Mouse (Mus musculus) C2C12 (cell line): ENCODE results near the gene Agrn. TPM values are rescaled to one million over a fixed set of nuclear protein-coding genes. Genes with fewer than 3 reads are reported as not detected.

Experiments used
- H3K27me3 ChIP-seq: one replicate; pipeline ENCODE4 v1.6.1; 2011; ENCODE audit not compliant: control insufficient read depth, insufficient read depth, insufficient read length
- H3K36me3 ChIP-seq: one replicate; pipeline ENCODE4 v1.6.1; 2011; ENCODE audit not compliant: control insufficient read depth, insufficient read depth
- H3K4me3 ChIP-seq: one replicate; pipeline ENCODE4 v1.5.1; 2011; ENCODE audit warnings: mild to moderate bottlenecking, control low read depth; ENCODE audit not compliant: poor library complexity, insufficient read depth, severe bottlenecking
- H3K79me2 ChIP-seq: one replicate; pipeline ENCODE4 v1.6.1; 2011; ENCODE audit not compliant: control insufficient read depth, insufficient read depth
- H3K79me3 ChIP-seq: one replicate; pipeline ENCODE4 v1.6.1; 2011; ENCODE audit warnings: low read depth, control low read depth
- H3ac ChIP-seq: one replicate; pipeline ENCODE3; 2011; ENCODE audit warnings: low read depth; ENCODE audit not compliant: control insufficient read depth, insufficient read length
- CEBPB ChIP-seq: IDR thresholded peaks from one replicate; pipeline ENCODE4 v1.6.1; 2011; ENCODE audit warnings: low read depth, mild to moderate bottlenecking, control low read depth, moderate library complexity
- CTCF ChIP-seq: IDR thresholded peaks from one replicate; pipeline ENCODE4 v1.5.1; 2011; ENCODE audit not compliant: control insufficient read depth, insufficient read depth, insufficient read length
- FOSL1 ChIP-seq: IDR thresholded peaks from one replicate; pipeline ENCODE4 v1.8.0; 2011; ENCODE audit warnings: mild to moderate bottlenecking, low read length; ENCODE audit not compliant: poor library complexity, insufficient read depth, severe bottlenecking
- MAX ChIP-seq: IDR thresholded peaks from one replicate; pipeline ENCODE4 v1.6.1; 2011; ENCODE audit warnings: mild to moderate bottlenecking, control low read depth
- MYOD1 ChIP-seq: IDR thresholded peaks from one replicate; pipeline ENCODE4 v1.6.1; 2011; ENCODE audit warnings: low read depth; ENCODE audit not compliant: control insufficient read depth, insufficient read length
- MYOG ChIP-seq: IDR thresholded peaks from one replicate; pipeline ENCODE4 v1.6.1; 2011; ENCODE audit not compliant: control insufficient read depth, insufficient read length; ENCODE audit errors: extremely low read depth
- USF1 ChIP-seq: IDR thresholded peaks from one replicate; pipeline ENCODE4 v1.6.1; 2011; ENCODE audit warnings: low read depth, mild to moderate bottlenecking, control low read depth, moderate library complexity
- polyA plus RNA-seq: library from polyadenylated mRNA; unstranded; fragments of >200 nt; fragmentation: generic; extraction: Trizol; gene quantifications from one replicate; pipeline ENCODE4 v1.2.1, GENCODE M21; 2012; ENCODE audit warnings: missing spikeins

Gene Agrn
- polyA plus RNA-seq, 1 experiment: 16.7 TPM

GRCm38 (mm10) chr4:156195927-156196870 lies 1.1 kb downstream of the Agrn start:
- Histone ChIP-seq H3K36me3 (no peaks in the 10 kb centered on the region), H3K4me3 (peak overlapping the region; percentile 40)
- TF ChIP-seq CTCF (no peak), FOSL1 (no peak), CEBPB (no peak)

GRCm38 (mm10) chr4:156194346-156194745 lies 2.9 kb downstream of the Agrn start:
- Histone ChIP-seq H3K27me3 (no peaks in the 10 kb centered on the region), H3K79me3 (no peaks in the 10 kb centered on the region), H3K79me2 (no peaks in the 10 kb centered on the region), H3K4me3 (no peak overlapping the region), H3ac (no peak overlapping the region), H3K36me3 (no peaks in the 10 kb centered on the region)
- TF ChIP-seq CTCF: no peak
- no peak for TF ChIP-seq USF1
- TF ChIP-seq MYOG: no peak

More at GRCm38 (mm10) chr4:156195927-156196870, 1.1 kb downstream of the Agrn start:
- H3K79me3 ChIP-seq: no peaks in the 10 kb centered on the region
- no peaks in the 10 kb centered on the region for H3K79me2 ChIP-seq
- peak overlapping the region; percentile 84 for H3ac ChIP-seq
- no peaks in the 10 kb centered on the region for H3K27me3 ChIP-seq

GRCm38 (mm10) chr4:156193906-156194305 lies 3.4 kb downstream of the Agrn start:
- no peaks in the 10 kb centered on the region for H3K36me3 ChIP-seq
- H3ac ChIP-seq: no peak overlapping the region
- no peak overlapping the region for H3K4me3 ChIP-seq
- H3K79me2 ChIP-seq: no peaks in the 10 kb centered on the region
- TF ChIP-seq CTCF (no peak), MYOG (no peak), USF1 (no peak), CEBPB (no peak), MAX (no peak), MYOD1 (no peak), FOSL1 (no peak)
- no peaks in the 10 kb centered on the region for H3K79me3 ChIP-seq
- no peaks in the 10 kb centered on the region for H3K27me3 ChIP-seq

DNA sequence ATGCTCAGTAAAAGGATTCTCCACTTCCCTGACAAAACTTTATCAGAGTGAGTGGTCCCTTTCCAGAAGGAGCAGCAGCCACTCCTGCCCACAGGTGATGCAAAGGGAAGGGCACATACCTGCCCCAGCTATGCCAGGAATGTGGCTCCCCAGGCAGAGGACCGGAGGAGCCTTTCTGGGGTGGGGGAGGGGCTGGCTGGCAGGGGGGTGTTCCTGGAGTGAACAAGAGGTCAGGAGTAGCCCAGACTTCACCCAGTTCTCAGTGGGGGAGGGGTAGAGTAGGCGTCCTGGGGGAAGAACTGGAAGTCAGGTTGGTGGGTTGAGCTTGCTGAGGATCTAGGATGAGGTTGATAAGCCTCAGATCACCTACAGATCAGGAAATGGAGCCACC lies 4.1 kb downstream of the Agrn start:
- Histone ChIP-seq H3K27me3 (no peaks in the 10 kb centered on the region), H3K36me3 (no peaks in the 10 kb centered on the region), H3K4me3 (no peak overlapping the region), H3K79me3 (no peaks in the 10 kb centered on the region), H3ac (no peak overlapping the region), H3K79me2 (no peaks in the 10 kb centered on the region)
- TF ChIP-seq CEBPB: no peak
- TF ChIP-seq USF1: no peak
- no peak for TF ChIP-seq MYOG
- TF ChIP-seq CTCF: no peak
- TF ChIP-seq MYOD1: no peak
- no peak for TF ChIP-seq MAX
- TF ChIP-seq FOSL1: no peak

DNA sequence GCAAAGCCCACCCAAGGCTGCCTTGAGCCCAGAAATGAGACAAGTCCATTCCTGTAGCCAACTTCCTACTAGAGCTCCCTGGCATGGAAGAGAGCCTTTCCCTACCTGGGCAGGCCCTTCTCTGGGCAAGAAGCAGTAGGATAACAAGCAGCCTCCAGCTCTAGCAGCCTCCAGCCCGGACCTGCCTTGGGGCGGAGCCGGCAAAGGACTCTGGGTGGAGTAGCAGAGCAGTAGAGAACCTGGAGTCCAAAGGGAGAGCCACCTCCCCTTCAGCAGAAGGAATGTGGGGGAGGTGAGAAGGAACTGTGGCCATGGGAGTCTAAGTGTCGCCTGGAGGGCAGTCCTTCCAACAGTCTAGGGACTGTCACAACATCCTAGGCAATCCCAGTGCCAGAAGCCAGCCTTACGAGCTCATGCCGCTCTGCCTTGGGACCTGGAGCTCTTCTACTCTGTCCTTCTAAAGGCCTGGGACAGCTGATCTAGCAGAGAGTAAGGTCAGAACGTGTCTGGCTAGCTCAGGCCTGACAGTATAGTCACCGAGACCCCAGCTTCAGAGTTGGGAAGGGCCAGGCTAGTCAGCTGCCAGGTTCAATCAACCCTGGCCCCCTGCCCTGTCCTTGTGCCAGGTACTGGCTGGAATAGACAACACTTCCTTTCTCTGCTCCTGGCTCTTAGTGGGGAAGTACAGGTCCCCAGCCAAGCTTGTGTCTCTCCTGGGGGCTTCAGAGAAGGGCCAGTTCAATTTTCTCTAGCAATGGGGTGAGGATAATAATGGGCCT lies 4.7 kb downstream of the Agrn start:
- no peaks in the 10 kb centered on the region for H3K79me2 ChIP-seq
- no peaks in the 10 kb centered on the region for H3K27me3 ChIP-seq
- TF ChIP-seq USF1: no peak
- TF ChIP-seq FOSL1: no peak
- TF ChIP-seq MYOD1: no peak
- TF ChIP-seq CEBPB: no peak
- no peak for TF ChIP-seq MAX
- no peak overlapping the region for H3ac ChIP-seq
- no peak overlapping the region for H3K4me3 ChIP-seq
- H3K36me3 ChIP-seq: no peaks in the 10 kb centered on the region
- H3K79me3 ChIP-seq: no peaks in the 10 kb centered on the region
